Mouse (Mus musculus) E14TG2a.4 (cell line): ENCODE measurements around the gene Lrrn3.

Experiments
- CTCF ChIP-seq: conservative IDR thresholded peaks from 2 replicates; pipeline ENCODE4 v1.5.1; 2014; ENCODE audit warnings: low read length
- NANOG ChIP-seq: IDR thresholded peaks from 2 replicates; pipeline ENCODE4 v1.6.1; 2014; ENCODE audit warnings: borderline replicate concordance, low read length, mixed read lengths
- POU5F1 ChIP-seq: IDR thresholded peaks from 2 replicates; pipeline ENCODE4 v1.6.1; 2014; ENCODE audit warnings: low read length, borderline replicate concordance

DNA sequence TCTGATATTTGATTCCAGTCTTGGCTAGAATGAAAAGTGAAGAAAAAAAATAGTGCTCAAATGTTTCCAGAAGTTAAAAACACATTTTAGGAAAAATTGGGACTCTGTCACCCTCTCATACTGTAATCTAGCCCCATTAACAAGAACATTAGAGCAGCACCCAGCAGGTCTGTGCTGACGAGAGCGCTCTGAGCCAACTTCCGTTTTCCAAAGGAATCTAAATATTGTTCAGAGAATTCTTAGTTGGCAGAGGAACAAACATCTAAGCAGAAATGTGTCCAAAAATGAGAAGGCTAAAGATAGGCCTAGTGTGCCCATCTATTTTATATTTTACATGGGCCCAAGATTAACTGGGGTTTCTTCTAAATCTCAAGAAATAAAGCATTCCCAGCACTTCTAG is 24.4 kb upstream of the Lrrn3 start:
- TF ChIP-seq CTCF: no peak
- TF ChIP-seq NANOG: no peak
- TF ChIP-seq POU5F1: no peak
